Mouse (Mus musculus) limb, embryonic 14.5 days (tissue): ENCODE data around the gene Dusp2. TPM values are rescaled to one million over a fixed set of nuclear protein-coding genes. Genes with fewer than 3 reads are reported as not detected.

ENCODE experiments used
- ATAC-seq: fragments of 200-750 bp; cut with Nextera tagmentation; 2 replicates; pipeline ENCODE4 v1.8.0; 2017; ENCODE audit warnings: low read depth, moderate number of reproducible peaks, moderate TSS enrichment; ENCODE audit not compliant: low FRiP score
- DNase-seq: peaks from one replicate; pipeline ENCODE4 v3.0.0-alpha.2; 2015; ENCODE audit warnings: low spot score
- H3K27ac ChIP-seq: fragments of 300-500 bp; sonication (generic); replicated peaks from 2 replicates; pipeline ENCODE4 v1.5.1; 2014; ENCODE audit warnings: low read depth, mild to moderate bottlenecking, low read length, moderate library complexity, mixed read lengths
- H3K27me3 ChIP-seq: fragments of 300-500 bp; sonication (generic); 2 replicates; pipeline ENCODE4 v1.6.1; 2014; ENCODE audit warnings: low read length, mixed read lengths; ENCODE audit not compliant: control insufficient read depth, insufficient read depth
- H3K36me3 ChIP-seq: fragments of 300-500 bp; sonication (generic); 2 replicates; pipeline ENCODE4 v1.6.1; 2014; ENCODE audit warnings: mild to moderate bottlenecking, low read length, moderate library complexity, mixed read lengths; ENCODE audit not compliant: control insufficient read depth, insufficient read depth
- H3K4me1 ChIP-seq: fragments of 300-500 bp; sonication (generic); 2 replicates; pipeline ENCODE4 v1.6.1; 2014; ENCODE audit warnings: antibody characterized with exemption, low read length, mixed read lengths; ENCODE audit not compliant: control insufficient read depth, insufficient read depth
- H3K4me2 ChIP-seq: fragments of 300-500 bp; sonication (generic); replicated peaks from 2 replicates; pipeline ENCODE4 v1.6.1; 2014; ENCODE audit warnings: low read depth, mild to moderate bottlenecking, low read length, moderate library complexity; ENCODE audit not compliant: severe bottlenecking
- H3K4me3 ChIP-seq: fragments of 300-500 bp; sonication (generic); replicated peaks from 2 replicates; pipeline ENCODE4 v1.5.1; 2014; ENCODE audit warnings: low read length
- H3K9ac ChIP-seq: fragments of 300-500 bp; sonication (generic); 2 replicates; pipeline ENCODE4 v1.6.1; 2014; ENCODE audit warnings: mild to moderate bottlenecking, low read depth, low read length, moderate library complexity; ENCODE audit not compliant: severe bottlenecking
- H3K9me3 ChIP-seq: fragments of 300-500 bp; sonication (generic); 2 replicates; pipeline ENCODE4 v1.6.1; 2016; ENCODE audit warnings: low read length; ENCODE audit not compliant: control insufficient read depth
- POLR2A ChIP-seq: fragments of 200-500 bp; IDR thresholded peaks from 2 replicates; pipeline ENCODE4 v1.8.0; 2012; ENCODE audit warnings: inconsistent platforms, mild to moderate bottlenecking, moderate library complexity, borderline replicate concordance; ENCODE audit not compliant: insufficient read depth, insufficient read length; ENCODE audit errors: extremely low read depth
- WGBS: fragments of 180-500 bp; shearing (Covaris S2); extraction: QIAGEN DNeasy Blood & Tissue Kit; methylation state at CpG from one replicate; pipeline ENCODE4 v1.1.7; 2014; 5-methylcytosine and 5-hydroxymethylcytosine counted together
- polyA plus RNA-seq, 2 experiments: library from polyadenylated mRNA; depleted of rRNA in 1 of 2; stranded (reverse) in 1 of 2; unstranded in 1 of 2; fragments of >200 nt; fragmentation: Nextera tagmentation in 1 of 2; extraction: Ambion mirVana in 1 of 2; gene quantifications; 2 replicates each; pipeline versions ENCODE4 v1.2.1 to v1.2.3; 2012 to 2014

Gene Dusp2
- polyA plus RNA-seq, 2 experiments = 5.7 to 7.6 TPM

DNA sequence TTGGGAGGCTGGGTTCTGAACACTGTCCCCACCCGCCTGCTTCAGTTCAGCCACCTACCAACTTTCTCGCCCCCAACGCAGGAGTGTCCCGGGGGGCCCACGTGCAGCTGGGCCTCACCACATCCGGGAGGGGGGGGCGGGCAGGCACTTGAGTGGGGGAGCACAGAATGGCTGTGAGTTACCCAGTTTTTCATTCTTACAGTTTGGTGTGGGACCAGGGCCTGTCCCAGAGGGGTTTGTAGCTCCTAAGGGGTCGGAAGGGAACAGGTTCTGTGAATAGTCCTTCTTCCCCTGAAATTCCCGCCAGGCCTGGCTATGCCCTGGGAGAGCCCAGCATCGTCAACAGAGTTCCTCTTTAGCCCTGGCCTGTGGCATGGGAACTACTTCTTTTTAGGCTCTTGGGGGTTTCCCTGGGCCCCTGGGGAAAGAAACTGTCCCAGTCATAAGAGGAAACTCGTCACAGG, 849 bp upstream of the Dusp2 start:
- no peak for ATAC-seq

DNA sequence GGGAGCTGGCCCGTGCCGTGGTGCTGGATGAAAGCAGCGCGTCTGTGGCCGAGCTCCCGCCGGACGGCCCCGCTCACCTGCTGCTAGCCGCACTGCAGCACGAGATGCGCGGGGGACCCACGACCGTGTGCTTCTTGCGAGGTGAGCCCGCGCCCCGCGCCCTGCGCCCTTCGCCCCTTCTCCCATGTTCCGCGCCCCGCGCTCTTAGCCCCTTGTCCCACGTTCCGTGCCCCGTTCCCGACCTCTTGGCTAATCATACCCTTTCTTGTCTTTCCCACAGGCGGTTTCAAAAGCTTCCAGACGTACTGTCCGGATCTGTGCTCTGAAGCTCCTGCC, 506 bp downstream of the Dusp2 start:
- Histone ChIP-seq H3K9me3 (no peaks in the 10 kb centered on the region), H3K27ac (no peak overlapping the region), H3K9ac (peak overlapping the region; percentile 59), H3K4me3 (peak overlapping the region; percentile 57), H3K4me1 (0 out of 2 replicates have a peak, but pooled peaks cover 3% of the 10 kb centered on the region), H3K27me3 (peaks cover 13% of the 10 kb centered on the region; the same call in 1 of the 2 replicates), H3K4me2 (peak overlapping the region; percentile 95), H3K36me3 (no peaks in the 10 kb centered on the region)
- 9% methylated on average over 18 of the region's 33 CpGs for WGBS
- ATAC-seq (no peak), DNase-seq (no peak)
- no peak for TF ChIP-seq POLR2A

More for the DNA sequence above, 849 bp upstream of the Dusp2 start:
- DNase-seq = no peak
- Histone ChIP-seq H3K4me1 (0 out of 2 replicates have a peak, but pooled peaks cover 3% of the 10 kb centered on the region), H3K4me2 (no peak overlapping the region), H3K9me3 (no peaks in the 10 kb centered on the region), H3K4me3 (no peak overlapping the region), H3K27ac (no peak overlapping the region), H3K9ac (no peak overlapping the region), H3K36me3 (no peaks in the 10 kb centered on the region), H3K27me3 (peaks cover 13% of the 10 kb centered on the region; the same call in 1 of the 2 replicates)
- no peak for TF ChIP-seq POLR2A
- 34% methylated on average over 11 of the region's 11 CpGs for WGBS

GRCm38 (mm10) chr2:127336885-127337284, 926 bp downstream of the Dusp2 start:
- TF ChIP-seq POLR2A = no peak
- H3K9ac ChIP-seq = no peak overlapping the region
- ATAC-seq = no peak
- H3K36me3 ChIP-seq = no peaks in the 10 kb centered on the region
- H3K27ac ChIP-seq = no peak overlapping the region
- H3K9me3 ChIP-seq = no peaks in the 10 kb centered on the region
- 28% methylated on average over 5 of the region's 5 CpGs for whole genome bisulfite sequencing
- 0 out of 2 replicates have a peak, but pooled peaks cover 3% of the 10 kb centered on the region for H3K4me1 ChIP-seq
- DNase-seq = no peak
- peak overlapping the region; percentile 95 for H3K4me2 ChIP-seq
- H3K4me3 ChIP-seq = peak overlapping the region; percentile 57
- peaks cover 13% of the 10 kb centered on the region; the same call in 1 of the 2 replicates for H3K27me3 ChIP-seq

DNA sequence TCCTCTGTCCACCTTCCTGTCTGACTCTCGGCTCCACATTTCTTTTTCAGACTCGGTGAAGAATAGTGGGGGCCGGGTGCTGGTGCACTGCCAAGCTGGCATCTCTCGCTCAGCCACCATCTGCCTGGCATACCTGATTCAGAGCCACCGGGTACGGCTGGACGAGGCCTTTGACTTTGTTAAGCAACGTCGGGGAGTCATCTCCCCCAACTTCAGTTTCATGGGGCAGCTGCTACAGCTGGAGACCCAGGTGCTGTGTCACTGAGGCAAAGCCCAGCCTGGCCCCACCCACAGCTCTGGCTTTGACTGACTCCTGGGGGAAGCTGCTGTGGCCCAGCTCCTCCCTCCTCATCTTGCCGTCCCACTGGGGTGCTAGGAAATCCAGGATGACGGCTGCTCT, 1.6 kb downstream of the Dusp2 start:
- H3K9me3 ChIP-seq = no peaks in the 10 kb centered on the region
- H3K27ac ChIP-seq = no peak overlapping the region
- WGBS = 64% methylated on average over 11 of the region's 11 CpGs
- 0 out of 2 replicates have a peak overlapping the region, but pooled peaks have one; percentile 57 for H3K4me3 ChIP-seq
- TF ChIP-seq POLR2A = no peak
- H3K36me3 ChIP-seq = no peaks in the 10 kb centered on the region
- no peak for ATAC-seq
- H3K4me2 ChIP-seq = no peak overlapping the region
- H3K9ac ChIP-seq = no peak overlapping the region
- H3K4me1 ChIP-seq = 0 out of 2 replicates have a peak, but pooled peaks cover 3% of the 10 kb centered on the region
- H3K27me3 ChIP-seq = peaks cover 13% of the 10 kb centered on the region; the same call in 1 of the 2 replicates
- DNase-seq = no peak

DNA sequence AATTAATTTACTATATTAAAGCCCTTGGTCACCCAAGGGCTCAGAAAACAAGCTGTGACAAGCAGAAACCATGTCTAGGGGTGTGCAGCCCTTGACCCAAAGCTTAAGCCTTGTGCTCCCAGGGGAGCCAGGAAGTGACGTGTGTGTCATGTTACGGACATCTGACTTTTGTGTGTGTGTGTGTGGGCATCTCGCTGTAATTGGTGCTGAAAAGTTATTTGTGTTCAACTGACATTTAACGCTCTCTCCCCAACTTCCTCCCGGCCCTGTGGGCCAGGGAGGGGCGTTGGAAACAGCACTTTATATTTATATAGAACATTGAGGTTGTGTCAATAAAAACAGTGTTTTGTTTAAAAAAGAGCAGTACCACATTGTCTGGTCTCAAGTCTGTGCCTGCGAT, 2.1 kb downstream of the Dusp2 start:
- H3K4me1 ChIP-seq = 0 out of 2 replicates have a peak, but pooled peaks cover 3% of the 10 kb centered on the region
- TF ChIP-seq POLR2A = no peak
- WGBS = 53% methylated on average over 7 of the region's 7 CpGs
- no peak overlapping the region for H3K9ac ChIP-seq
- DNase-seq = no peak
- H3K4me2 ChIP-seq = no peak overlapping the region
- no peak overlapping the region for H3K27ac ChIP-seq
- H3K27me3 ChIP-seq = peaks cover 13% of the 10 kb centered on the region; the same call in 1 of the 2 replicates
- no peak overlapping the region for H3K4me3 ChIP-seq
- no peaks in the 10 kb centered on the region for H3K9me3 ChIP-seq
- no peaks in the 10 kb centered on the region for H3K36me3 ChIP-seq
- ATAC-seq = no peak
